Mouse (Mus musculus): ENCODE results near the gene Gm28539. TPM values are rescaled to one million over a fixed set of nuclear protein-coding genes. Genes with fewer than 3 reads are reported as not detected.

Gm28539 gene
- polyA plus RNA-seq, 1 experiment from 2014 or later: not detected

DNA sequence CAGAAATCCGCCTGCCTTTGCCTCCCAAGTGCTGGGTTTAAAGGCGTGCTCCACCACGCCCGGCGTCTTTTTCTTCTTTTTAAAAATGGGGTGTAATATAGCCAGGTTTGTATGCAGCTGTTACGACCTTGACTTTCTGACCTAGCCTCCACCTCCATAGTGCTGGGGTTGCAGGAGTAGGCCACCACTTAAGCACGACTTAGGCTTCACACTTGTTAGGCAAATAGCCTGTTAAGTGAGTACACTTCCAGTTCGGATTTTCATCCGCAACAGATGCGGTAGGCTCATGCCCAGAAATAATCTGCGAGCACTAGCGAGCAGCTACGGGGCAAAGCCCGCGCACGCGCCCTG lies 39.7 kb downstream of the Gm28539 start:
- Histone ChIP-seq H3K9me3 (replicated peaks) (no peaks in the 10 kb centered on the region), H3K36me3 (peaks cover 63% of the 10 kb centered on the region), H3K4me3 (peak overlapping the region; percentile 97), H3K27me3 (ENCODE audit: low read depth, poor library complexity, severe bottlenecking) (no peaks in the 10 kb centered on the region), H3K4me1 (peaks cover 10% of the 10 kb centered on the region), H3K27ac (replicated peaks) (peak overlapping the region; percentile 97)
- WGBS: 1% methylated on average over 17 of the region's 17 CpGs
- no peak for DNase-seq (ENCODE audit: low spot score)

DNA sequence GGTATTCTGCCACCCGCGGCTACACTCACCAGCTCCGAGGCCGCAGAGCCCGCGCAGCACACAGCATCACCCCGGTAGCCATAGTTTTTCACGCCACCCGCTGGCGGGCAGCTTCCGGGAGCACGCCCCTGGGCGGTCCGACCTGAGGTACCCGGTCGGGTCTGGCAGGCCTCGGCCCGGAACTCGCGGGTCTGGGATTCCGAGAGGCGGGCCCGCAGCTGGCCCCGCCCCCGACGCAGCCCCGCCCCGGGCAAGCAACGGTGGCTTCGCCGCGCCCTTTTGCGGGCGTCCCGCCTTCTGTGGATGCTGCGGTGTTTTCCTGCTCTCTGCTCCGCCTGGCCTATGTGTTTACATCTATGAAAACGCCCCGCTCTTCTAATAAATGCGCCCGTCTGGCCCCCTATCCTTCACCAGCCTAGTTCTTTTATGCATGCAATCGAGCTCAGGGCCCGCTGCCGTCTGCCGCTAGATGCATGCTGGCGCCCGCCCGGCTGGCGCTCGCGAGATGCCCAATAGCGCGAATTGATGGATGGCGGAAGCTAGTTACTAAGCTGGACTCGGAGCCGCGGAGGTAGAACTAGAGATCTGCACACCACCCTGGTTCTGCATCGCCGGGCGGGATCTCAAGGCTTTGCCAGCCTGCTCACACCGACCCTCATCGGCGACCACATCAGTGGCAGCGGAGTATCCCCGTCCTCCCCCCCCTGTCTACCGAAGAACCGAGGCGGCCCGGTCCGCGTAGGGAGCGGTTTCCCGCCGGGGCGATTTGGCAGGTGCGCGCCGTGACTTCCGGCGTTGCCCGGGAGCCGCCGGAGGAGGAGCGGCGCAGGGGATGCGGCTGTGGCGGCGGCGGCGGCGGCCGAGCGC lies 40.3 kb downstream of the Gm28539 start, which contains the start of the genes Mrpl40 and Hira:
Mrpl40 (minus strand) TSS at position 421 of the 867 bp plus-strand sequence.
Hira (plus strand) TSS at position 596 of the 867 bp plus-strand sequence.
- Histone ChIP-seq H3K4me3 (peak within 1 kb of the TSS; percentile 97), H3K27ac (replicated peaks) (peak within 1 kb of the TSS; percentile 97), H3K4me1 (peaks cover 10% of the 10 kb centered on the region), H3K36me3 (peaks cover 63% of the 10 kb centered on the region), H3K27me3 (ENCODE audit: low read depth, poor library complexity, severe bottlenecking) (no peaks in the 10 kb centered on the region), H3K9me3 (replicated peaks) (no peaks in the 10 kb centered on the region)
- DNase-seq (ENCODE audit: low spot score): peak; percentile 94
- WGBS: under 1% methylated on average over 93 of the region's 93 CpGs

DNA sequence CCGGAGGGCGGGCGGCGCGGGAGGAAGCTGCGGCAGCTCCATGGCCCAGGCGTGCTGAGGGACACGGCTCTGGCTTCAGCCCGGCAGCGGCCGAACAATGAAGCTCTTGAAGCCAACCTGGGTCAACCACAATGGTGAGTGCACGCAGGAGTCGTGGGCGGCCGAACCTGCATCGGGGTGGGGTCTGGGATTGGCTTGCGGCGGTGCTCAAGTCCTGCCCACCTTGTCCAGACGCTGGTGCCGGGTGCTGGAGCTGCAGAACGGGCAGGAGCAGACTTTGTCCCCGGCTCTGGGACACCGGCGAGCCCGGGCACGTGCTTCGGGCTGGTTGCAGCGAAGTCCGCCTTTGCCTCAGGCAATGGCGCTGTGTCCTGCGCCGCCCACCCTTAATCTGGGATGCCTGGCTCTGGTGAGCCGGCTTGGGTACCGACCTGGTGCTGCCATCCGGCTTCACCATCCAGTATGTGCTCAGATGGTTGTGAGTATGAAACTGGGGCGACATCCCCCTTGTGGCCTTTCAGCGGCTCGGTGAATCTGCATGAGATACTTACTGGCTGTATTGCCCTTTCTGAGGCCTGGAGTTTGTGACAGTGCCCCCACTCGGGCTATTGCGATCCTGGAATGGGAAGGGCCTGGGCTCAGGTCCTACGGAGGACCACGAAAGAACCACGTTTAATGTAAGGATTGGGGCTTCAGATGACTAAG lies 41.2 kb downstream of the Gm28539 start:
- 0 out of 2 replicates have a peak, but pooled peaks cover under 1% of the 10 kb centered on the region for H3K9me3 ChIP-seq (replicated peaks)
- peaks cover 63% of the 10 kb centered on the region for H3K36me3 ChIP-seq
- peak; percentile 81 for DNase-seq (ENCODE audit: low spot score)
- H3K4me3 ChIP-seq: peak overlapping the region; percentile 97
- under 1% methylated on average over 43 of the region's 43 CpGs for WGBS
- no peaks in the 10 kb centered on the region for H3K27me3 ChIP-seq (ENCODE audit: low read depth, poor library complexity, severe bottlenecking)
- peaks cover 10% of the 10 kb centered on the region for H3K4me1 ChIP-seq
- peak overlapping the region; percentile 97 for H3K27ac ChIP-seq (replicated peaks)

DNA sequence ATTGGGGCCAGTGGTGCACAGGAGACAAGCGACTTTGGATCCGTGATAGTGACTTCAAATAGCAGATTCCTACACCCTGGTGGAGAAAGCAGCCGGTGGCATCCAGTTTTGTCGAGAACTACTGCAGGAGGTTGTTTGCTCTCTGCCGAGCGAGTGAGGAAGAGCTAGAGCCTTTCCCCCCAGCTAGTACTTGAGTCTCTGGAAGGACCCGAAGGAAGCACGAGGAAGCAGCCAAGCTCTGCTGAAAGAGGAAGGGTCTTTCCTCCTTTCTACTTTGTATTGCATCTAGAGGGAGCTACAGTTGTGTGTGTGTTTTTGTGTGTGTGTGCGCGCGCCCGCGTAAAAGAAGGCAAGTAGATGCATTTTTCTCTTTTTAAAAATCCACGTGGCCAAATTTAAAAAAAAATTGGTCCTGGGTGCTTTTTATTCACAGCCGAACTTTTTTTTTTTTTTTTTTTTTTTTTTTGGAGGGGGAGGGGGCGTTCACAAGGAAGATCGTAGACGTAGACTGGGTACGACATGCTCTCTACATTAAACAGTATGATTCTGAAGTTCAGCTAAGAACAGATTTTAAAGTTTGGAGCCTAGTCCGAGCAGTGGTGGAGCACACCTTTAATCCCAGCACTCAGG lies 41.8 kb downstream of the Gm28539 start:
- Histone ChIP-seq H3K4me3 (peak overlapping the region; percentile 97), H3K4me1 (peaks cover 10% of the 10 kb centered on the region), H3K9me3 (replicated peaks) (0 out of 2 replicates have a peak, but pooled peaks cover 5% of the 10 kb centered on the region), H3K27me3 (ENCODE audit: low read depth, poor library complexity, severe bottlenecking) (no peaks in the 10 kb centered on the region), H3K36me3 (peaks cover 63% of the 10 kb centered on the region), H3K27ac (replicated peaks) (peak overlapping the region; percentile 97)
- DNase-seq (ENCODE audit: low spot score): no peak
- 34% methylated on average over 20 of the region's 20 CpGs for WGBS

DNA sequence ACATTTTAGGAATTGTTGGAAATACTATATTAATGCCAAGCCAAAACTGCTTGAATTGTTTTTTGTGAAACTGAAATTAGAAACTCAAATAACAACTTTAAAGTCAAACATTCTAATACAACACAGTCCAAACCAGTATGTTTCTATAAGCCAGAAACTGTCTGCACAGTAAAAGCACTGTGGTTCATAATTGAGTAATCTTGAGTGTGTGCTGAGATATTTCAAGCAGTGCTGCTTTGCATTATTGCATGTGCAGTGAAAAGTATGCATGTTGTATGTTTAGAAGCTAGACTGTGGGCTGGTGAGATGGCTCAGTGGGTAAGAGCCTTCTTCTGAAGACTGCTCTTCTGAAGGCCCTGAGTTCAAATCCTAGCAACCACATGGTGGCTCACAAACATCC lies 47.7 kb downstream of the Gm28539 start:
- Histone ChIP-seq H3K27me3 (ENCODE audit: low read depth, poor library complexity, severe bottlenecking) (no peaks in the 10 kb centered on the region), H3K36me3 (peaks cover 80% of the 10 kb centered on the region), H3K4me3 (no peak overlapping the region), H3K27ac (replicated peaks) (no peak overlapping the region), H3K4me1 (no peaks in the 10 kb centered on the region), H3K9me3 (replicated peaks) (0 out of 2 replicates have a peak, but pooled peaks cover 5% of the 10 kb centered on the region)
- no peak for DNase-seq (ENCODE audit: low spot score)

DNA sequence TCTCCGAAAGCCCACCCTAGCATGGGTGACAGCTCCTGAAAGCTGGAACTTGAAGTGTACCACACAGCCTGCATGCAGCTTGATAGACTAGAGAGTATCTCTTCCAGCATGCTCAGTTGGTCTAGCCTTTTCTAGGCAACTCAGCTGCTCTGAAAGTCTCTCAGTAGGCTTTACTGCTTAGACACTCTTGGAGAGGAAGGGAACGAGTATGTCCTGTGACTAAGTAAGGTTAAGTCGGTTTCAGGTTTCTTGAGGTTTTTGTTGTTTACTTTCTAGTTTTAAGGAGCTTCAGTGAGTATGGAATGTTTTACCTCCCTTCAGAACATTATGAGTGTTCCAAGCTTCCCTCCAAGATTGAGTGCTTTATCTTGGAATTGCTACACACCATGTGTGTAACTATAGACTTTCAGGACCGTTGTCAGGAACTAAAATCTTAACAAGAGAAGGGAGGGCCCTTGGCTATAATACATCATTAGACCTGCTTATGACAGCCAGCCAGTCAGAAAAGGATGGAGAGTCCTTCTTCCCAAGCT lies 57.5 kb downstream of the Gm28539 start:
- H3K9me3 ChIP-seq (replicated peaks): no peaks in the 10 kb centered on the region
- DNase-seq (ENCODE audit: low spot score): no peak
- H3K36me3 ChIP-seq: peaks cover 46% of the 10 kb centered on the region

DNA sequence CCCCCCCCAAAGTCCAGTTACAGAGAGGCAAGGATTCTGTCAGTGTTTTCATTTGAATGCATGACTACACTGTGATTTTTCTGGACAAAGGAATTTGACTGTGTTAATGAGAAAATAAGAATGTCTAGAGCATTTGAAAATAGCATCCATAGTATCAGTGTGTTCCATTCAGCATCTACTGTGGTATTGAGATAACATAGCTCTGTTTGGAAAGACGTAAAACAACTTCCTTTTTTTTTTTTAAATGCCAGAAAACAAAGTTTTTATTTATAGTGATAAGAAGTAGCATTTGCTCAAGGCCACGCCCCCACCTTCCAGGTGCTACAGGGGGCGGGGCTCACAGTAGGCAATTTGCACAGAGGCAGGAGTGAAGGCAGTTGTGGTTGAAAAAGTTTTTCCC lies 58.9 kb downstream of the Gm28539 start:
- no peaks in the 10 kb centered on the region for H3K9me3 ChIP-seq (replicated peaks)
- H3K27me3 ChIP-seq (ENCODE audit: low read depth, poor library complexity, severe bottlenecking): no peaks in the 10 kb centered on the region
- no peaks in the 10 kb centered on the region for H3K4me1 ChIP-seq
- WGBS: 83% methylated on average over 3 of the region's 3 CpGs
- no peak overlapping the region for H3K27ac ChIP-seq (replicated peaks)
- no peak overlapping the region for H3K4me3 ChIP-seq
- H3K36me3 ChIP-seq: peaks cover 57% of the 10 kb centered on the region
- DNase-seq (ENCODE audit: low spot score): no peak

More for the DNA sequence above, 57.5 kb downstream of the Gm28539 start:
- Histone ChIP-seq H3K27me3 (ENCODE audit: low read depth, poor library complexity, severe bottlenecking) (no peaks in the 10 kb centered on the region), H3K4me1 (no peaks in the 10 kb centered on the region), H3K27ac (replicated peaks) (no peak overlapping the region), H3K4me3 (no peak overlapping the region)
- WGBS: 89% methylated on average over 4 of the region's 4 CpGs

DNA sequence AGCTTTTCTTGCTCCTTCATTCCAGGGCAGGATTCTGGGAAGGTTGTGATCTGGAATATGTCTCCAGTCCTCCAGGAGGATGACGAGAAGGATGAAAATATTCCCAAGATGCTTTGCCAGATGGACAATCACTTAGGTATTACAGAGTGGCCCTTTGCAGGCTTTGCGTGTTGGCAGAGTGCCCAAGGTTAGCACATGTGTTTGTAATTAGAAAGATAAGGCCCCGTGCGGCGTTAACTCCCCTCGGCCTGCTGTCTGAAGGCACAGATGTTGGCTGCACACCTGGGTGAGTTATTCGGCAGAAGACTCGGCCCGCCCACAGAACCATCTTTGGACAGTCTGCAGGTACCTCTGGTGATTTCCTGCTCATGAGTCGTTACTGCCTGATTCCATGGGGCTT lies 60.0 kb downstream of the Gm28539 start:
- Histone ChIP-seq H3K36me3 (peaks cover 69% of the 10 kb centered on the region), H3K27me3 (ENCODE audit: low read depth, poor library complexity, severe bottlenecking) (no peaks in the 10 kb centered on the region), H3K4me1 (no peaks in the 10 kb centered on the region), H3K9me3 (replicated peaks) (no peaks in the 10 kb centered on the region), H3K27ac (replicated peaks) (no peak overlapping the region), H3K4me3 (no peak overlapping the region)
- DNase-seq (ENCODE audit: low spot score): no peak
- 92% methylated on average over 10 of the region's 10 CpGs for WGBS

DNA sequence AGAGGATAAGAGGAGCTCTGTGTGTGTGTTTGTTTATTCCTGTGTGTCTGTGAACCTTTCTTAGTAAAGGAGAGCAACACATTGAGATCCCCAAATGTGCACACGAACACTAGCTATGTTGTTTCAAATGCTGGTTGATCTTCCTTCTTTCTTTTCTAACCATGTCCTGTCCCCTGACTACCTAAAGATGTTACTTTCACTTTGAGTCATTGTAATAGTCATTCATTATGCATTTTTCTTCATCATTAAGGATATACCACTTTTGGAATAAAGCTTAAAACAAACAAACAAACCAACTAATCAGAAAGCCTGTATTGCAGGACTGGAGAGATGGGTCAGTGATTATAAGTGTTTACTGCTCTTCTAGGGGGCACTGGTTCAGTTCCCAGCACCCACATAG lies 69.3 kb downstream of the Gm28539 start:
- DNase-seq (ENCODE audit: low spot score): no peak
- WGBS: 94% methylated on average over 1 of the region's 1 CpGs
- H3K27ac ChIP-seq (replicated peaks): no peak overlapping the region
- no peaks in the 10 kb centered on the region for H3K9me3 ChIP-seq (replicated peaks)
- H3K4me3 ChIP-seq: no peak overlapping the region
- no peaks in the 10 kb centered on the region for H3K4me1 ChIP-seq
- H3K27me3 ChIP-seq (ENCODE audit: low read depth, poor library complexity, severe bottlenecking): no peaks in the 10 kb centered on the region
- H3K36me3 ChIP-seq: peaks cover 95% of the 10 kb centered on the region

DNA sequence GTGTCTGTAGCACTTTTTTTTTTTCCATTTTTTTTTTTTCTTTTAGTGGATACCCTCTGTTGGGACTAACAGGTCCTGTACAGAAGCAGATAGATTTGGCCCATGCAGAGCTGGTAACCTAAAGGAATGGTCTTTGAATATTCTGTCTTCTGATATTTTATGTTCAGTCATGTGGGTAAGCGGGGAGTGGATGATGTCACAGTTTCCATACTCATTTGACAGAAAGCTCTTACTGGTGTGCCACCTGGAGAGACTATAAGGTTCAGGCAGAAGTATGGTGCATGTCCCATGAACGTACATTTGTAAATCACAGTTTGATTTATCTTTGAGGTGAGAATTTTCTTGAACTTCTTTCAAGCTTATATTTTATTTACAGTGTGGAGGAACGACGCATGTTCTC lies 79.7 kb downstream of the Gm28539 start:
- 94% methylated on average over 4 of the region's 4 CpGs for WGBS
- Histone ChIP-seq H3K27ac (replicated peaks) (no peak overlapping the region), H3K36me3 (peaks cover 95% of the 10 kb centered on the region), H3K9me3 (replicated peaks) (no peaks in the 10 kb centered on the region), H3K4me1 (no peaks in the 10 kb centered on the region), H3K4me3 (no peak overlapping the region), H3K27me3 (ENCODE audit: low read depth, poor library complexity, severe bottlenecking) (no peaks in the 10 kb centered on the region)
- DNase-seq (ENCODE audit: low spot score): no peak

DNA sequence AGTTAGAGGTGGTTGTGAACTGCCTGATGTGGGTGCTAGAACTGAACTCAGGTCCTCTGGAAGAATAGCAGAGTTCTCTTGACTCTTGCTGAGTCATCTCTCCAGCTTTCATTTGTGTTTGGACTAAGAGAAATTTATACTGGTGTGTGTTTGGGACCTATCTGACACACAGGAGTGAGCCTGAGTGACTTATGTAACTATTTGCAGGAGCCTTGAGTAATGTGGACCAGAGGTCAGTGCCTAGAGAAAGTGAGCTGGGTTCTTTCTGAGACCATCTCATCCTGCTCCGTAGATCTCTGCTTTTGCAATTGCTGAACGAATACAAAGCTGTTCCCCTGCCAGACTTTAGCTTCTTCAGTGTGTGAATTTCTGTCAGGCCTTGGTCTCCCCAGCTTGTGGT lies 85.4 kb downstream of the Gm28539 start:
- no peak for DNase-seq (ENCODE audit: low spot score)
- Histone ChIP-seq H3K4me3 (no peak overlapping the region), H3K4me1 (no peaks in the 10 kb centered on the region), H3K27me3 (ENCODE audit: low read depth, poor library complexity, severe bottlenecking) (no peaks in the 10 kb centered on the region), H3K9me3 (replicated peaks) (no peaks in the 10 kb centered on the region), H3K27ac (replicated peaks) (no peak overlapping the region), H3K36me3 (peaks cover 98% of the 10 kb centered on the region)
- WGBS: 95% methylated on average over 2 of the region's 2 CpGs

DNA sequence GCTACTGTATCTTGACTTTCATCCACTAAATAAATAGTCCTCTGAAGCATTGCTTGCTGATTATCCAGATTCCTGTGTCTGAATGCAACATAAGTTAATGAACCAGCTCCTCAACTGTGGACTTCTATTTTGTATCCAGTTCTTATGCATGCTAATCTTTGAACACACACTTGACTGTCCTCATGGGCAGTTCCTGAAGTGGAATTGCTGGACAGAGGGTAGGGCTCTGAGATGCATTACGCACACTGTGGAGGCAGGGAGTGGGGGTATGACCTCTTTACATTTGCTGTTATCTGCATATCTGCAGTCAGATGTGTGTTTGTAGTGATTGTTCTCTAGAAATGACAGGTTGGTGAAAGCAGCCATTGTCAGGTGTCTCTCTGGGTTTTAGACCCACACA lies 91.6 kb downstream of the Gm28539 start:
- whole genome bisulfite sequencing: 96% methylated on average over 1 of the region's 1 CpGs
- no peak overlapping the region for H3K4me3 ChIP-seq
- no peaks in the 10 kb centered on the region for H3K9me3 ChIP-seq (replicated peaks)

More for the DNA sequence above, 91.6 kb downstream of the Gm28539 start:
- Histone ChIP-seq H3K4me1 (no peaks in the 10 kb centered on the region), H3K27me3 (ENCODE audit: low read depth, poor library complexity, severe bottlenecking) (no peaks in the 10 kb centered on the region), H3K36me3 (peaks cover 97% of the 10 kb centered on the region), H3K27ac (replicated peaks) (no peak overlapping the region)
- DNase-seq (ENCODE audit: low spot score): no peak
